ENCODE assay signal across 8 mouse cellular contexts in genomic region chr17:29008326-29008650, GRCm38 (mm10). TPM values are rescaled to one million over a fixed set of nuclear protein-coding genes. Genes with fewer than 3 reads are reported as not detected.
DNase-seq lines count a peak whose midpoint lies in the region; ATAC-seq and TF ChIP-seq lines count a peak whose summit lies in the region.

No protein-coding gene starts in this region.

- H3K4me2 ChIP-seq in hindbrain, embryonic 13.5 days = peak overlapping the region; percentile 82
- H3K4me2 ChIP-seq in midbrain, embryonic 14.5 days (ENCODE audit: low read length) = peak overlapping the region; percentile 78

- TF ChIP-seq POLR2A in kidney, adult 2 months (IDR thresholded peaks at IDR 0.05; ENCODE audit: low read depth, low read length) = no peak
- TF ChIP-seq POLR2A in bone marrow, adult 2 months (IDR thresholded peaks at IDR 0.05; ENCODE audit: borderline replicate concordance, control insufficient read depth, low read depth, low read length) = no peak

- TF ChIP-seq CTCF in kidney, adult 2 months (conservative IDR thresholded peaks at IDR 0.05; ENCODE audit: insufficient read depth, insufficient read length, low read depth, low read length) = no peak
- no peak for TF ChIP-seq CTCF in bone marrow, adult 2 months (IDR thresholded peaks at IDR 0.05; ENCODE audit: control insufficient read depth, insufficient read depth, low read length)

- H3K27me3 ChIP-seq in kidney, adult 2 months (replicated peaks; ENCODE audit: control insufficient read depth, insufficient read depth, low read length) = no peaks in the 10 kb centered on the region
- no peaks in the 10 kb centered on the region for H3K27me3 ChIP-seq in hindbrain, embryonic 13.5 days
- H3K27me3 ChIP-seq in midbrain, embryonic 14.5 days (ENCODE audit: control insufficient read depth, insufficient read depth, low read length) = no peaks in the 10 kb centered on the region

- WGBS in kidney, adult 2 months = 15% methylated on average over 8 of the region's 8 CpGs
- 13% methylated on average over 8 of the region's 8 CpGs for WGBS in bone marrow, adult 2 months
- 13% methylated on average over 8 of the region's 8 CpGs for WGBS in hindbrain, embryonic 13.5 days
- 5% methylated on average over 8 of the region's 8 CpGs for WGBS in midbrain, embryonic 14.5 days

- H3K9ac ChIP-seq in hindbrain, embryonic 13.5 days = peak overlapping the region; percentile 97
- H3K9ac ChIP-seq in midbrain, embryonic 14.5 days (replicated peaks; ENCODE audit: low read length) = peak overlapping the region; percentile 94; the same call in 1 of the 2 replicates

- no peak for DNase-seq in kidney, adult 2 months
- no peak for DNase-seq in kidney, postnatal 10 days
- DNase-seq in midbrain, embryonic 14.5 days = no peak
- DNase-seq in adipocyte (ENCODE audit: low spot score) = no peak
- DNase-seq in gastrocnemius, adult 18-20 months (ENCODE audit: low spot score) = no peak
- DNase-seq in left cerebral cortex, adult 11 months (ENCODE audit: low spot score) = no peak

- no peaks in the 10 kb centered on the region for H3K36me3 ChIP-seq in kidney, adult 2 months (ENCODE audit: control insufficient read depth, insufficient read depth, low read length)
- no peaks in the 10 kb centered on the region for H3K36me3 ChIP-seq in hindbrain, embryonic 13.5 days
- no peaks in the 10 kb centered on the region for H3K36me3 ChIP-seq in midbrain, embryonic 14.5 days (ENCODE audit: control insufficient read depth, insufficient read depth, low read length)

- peaks cover 17% of the 10 kb centered on the region; the same call in 1 of the 2 replicates for H3K4me1 ChIP-seq in kidney, adult 2 months (ENCODE audit: control insufficient read depth, insufficient read depth, low read length)
- peaks cover 7% of the 10 kb centered on the region for H3K4me1 ChIP-seq in bone marrow, adult 2 months (ENCODE audit: control insufficient read depth, insufficient read depth, low read length)
- peaks cover 33% of the 10 kb centered on the region for H3K4me1 ChIP-seq in hindbrain, embryonic 13.5 days (replicated peaks)
- peaks cover 15% of the 10 kb centered on the region for H3K4me1 ChIP-seq in midbrain, embryonic 14.5 days (ENCODE audit: control insufficient read depth, insufficient read depth, low read length)

- peak overlapping the region; percentile 100 for H3K4me3 ChIP-seq in kidney, adult 2 months (ENCODE audit: insufficient read depth, low read depth, low read length)
- H3K4me3 ChIP-seq in bone marrow, adult 2 months (replicated peaks; ENCODE audit: control insufficient read depth, low read depth, low read length) = peak overlapping the region; percentile 100
- peak overlapping the region; percentile 75 for H3K4me3 ChIP-seq in hindbrain, embryonic 13.5 days
- peak overlapping the region; percentile 83 for H3K4me3 ChIP-seq in midbrain, embryonic 14.5 days (replicated peaks; ENCODE audit: low read depth, low read length)

- H3K27ac ChIP-seq in kidney, adult 2 months (ENCODE audit: insufficient read depth, low read depth, low read length) = peak overlapping the region; percentile 96
- peak overlapping the region; percentile 95 for H3K27ac ChIP-seq in bone marrow, adult 2 months (ENCODE audit: control insufficient read depth, insufficient read depth, low read depth, low read length, poor library complexity)
- H3K27ac ChIP-seq in hindbrain, embryonic 13.5 days = peak overlapping the region; percentile 96
- peak overlapping the region; percentile 94 for H3K27ac ChIP-seq in midbrain, embryonic 14.5 days (replicated peaks; ENCODE audit: low read depth, low read length)

- H3K9me3 ChIP-seq in hindbrain, embryonic 13.5 days = no peaks in the 10 kb centered on the region
- no peaks in the 10 kb centered on the region for H3K9me3 ChIP-seq in midbrain, embryonic 14.5 days (ENCODE audit: control insufficient read depth, low read length)

- no peak; the same call in 1 of the 2 replicates for ATAC-seq in hindbrain, embryonic 13.5 days (ENCODE audit: low FRiP score)
- no peak for ATAC-seq in midbrain, embryonic 14.5 days (ENCODE audit: low FRiP score, low TSS enrichment)

RNA-seq across cellular contexts. Expression of gene Stk38, which starts 0.5 kb away (rescaled TPM):
- 61.7 and 66.8 TPM in 2 replicates for polyA plus RNA-seq in kidney, adult 2 months (2012; rRNA removed)
- polyA plus RNA-seq in bone marrow, adult 2 months (2011; ENCODE audit: insufficient read depth, insufficient read length, low replicate concordance, missing spikeins) = 139 and 214 TPM in 2 replicates
- polyA plus RNA-seq in hindbrain, embryonic 13.5 days (2015; fragmentation: Nextera tagmentation; extraction: Ambion mirVana) = 111 and 122 TPM in 2 replicates
- 74.8 and 102 TPM in 2 replicates for polyA plus RNA-seq in midbrain, embryonic 14.5 days (2014; fragmentation: Nextera tagmentation; extraction: Ambion mirVana)
- total RNA-seq in gastrocnemius, adult 18-20 months (2021) = 10 to 100 TPM; 20.2 to 22.4 TPM

RNA-seq across cellular contexts. Expression of gene Srsf3, which starts 24.1 kb away (rescaled TPM):
- 71.0 and 85.2 TPM in 2 replicates for polyA plus RNA-seq in kidney, adult 2 months (2012; rRNA removed)
- 212 and 214 TPM in 2 replicates for polyA plus RNA-seq in bone marrow, adult 2 months (2011; ENCODE audit: insufficient read depth, insufficient read length, low replicate concordance, missing spikeins)
- polyA plus RNA-seq in hindbrain, embryonic 13.5 days (2015; fragmentation: Nextera tagmentation; extraction: Ambion mirVana) = 506 and 515 TPM in 2 replicates
- 486 and 559 TPM in 2 replicates for polyA plus RNA-seq in midbrain, embryonic 14.5 days (2014; fragmentation: Nextera tagmentation; extraction: Ambion mirVana)
- total RNA-seq in gastrocnemius, adult 18-20 months (2021) = 10 to 100 TPM; 37.4 to 48.6 TPM

RNA-seq across cellular contexts. Expression of gene Kctd20, which starts 56.5 kb away (rescaled TPM):
- polyA plus RNA-seq in kidney, adult 2 months (2012; rRNA removed) = 30.8 and 32.0 TPM in 2 replicates
- polyA plus RNA-seq in bone marrow, adult 2 months (2011; ENCODE audit: insufficient read depth, insufficient read length, low replicate concordance, missing spikeins) = 50.2 and 81.5 TPM in 2 replicates
- 96.0 and 96.7 TPM in 2 replicates for polyA plus RNA-seq in hindbrain, embryonic 13.5 days (2015; fragmentation: Nextera tagmentation; extraction: Ambion mirVana)
- polyA plus RNA-seq in midbrain, embryonic 14.5 days (2014; fragmentation: Nextera tagmentation; extraction: Ambion mirVana) = 61.1 and 93.6 TPM in 2 replicates
- total RNA-seq in gastrocnemius, adult 18-20 months (2021) = 10 to 100 TPM; 37.1 to 42.1 TPM
